Mouse (Mus musculus) lung, postnatal 0 days (tissue): ENCODE measurements at regions not wholly inside any gene's neighbourhood (a gene's known extent, or its start where the extent isn't known, plus 50 kb on each side); places are given as distances from the start of the nearest gene placed in this dataset.

Experiments used
- ATAC-seq: fragments of 200-750 bp; cut with Nextera tagmentation; 2 replicates; pipeline ENCODE4 v1.8.0; 2017; ENCODE audit warnings: moderate library complexity
- DNase-seq: peaks from one replicate; pipeline ENCODE4 v3.0.0-alpha.2; 2016; ENCODE audit warnings: low spot score
- H3K27ac ChIP-seq: fragments of 300-500 bp; sonication (generic); 2 replicates; pipeline ENCODE4 v1.5.1; 2014; ENCODE audit warnings: antibody characterized with exemption, mild to moderate bottlenecking, low read length, mixed read lengths
- H3K27me3 ChIP-seq: fragments of 300-500 bp; sonication (generic); replicated peaks from 2 replicates; pipeline ENCODE4 v1.6.1; 2014; ENCODE audit warnings: low read length, mixed read lengths; ENCODE audit not compliant: insufficient read depth
- H3K36me3 ChIP-seq: fragments of 300-500 bp; sonication (generic); 2 replicates; pipeline ENCODE4 v1.6.1; 2014; ENCODE audit warnings: low read length, mixed read lengths; ENCODE audit not compliant: insufficient read depth
- H3K4me1 ChIP-seq: fragments of 300-500 bp; sonication (generic); 2 replicates; pipeline ENCODE4 v1.6.1; 2014; ENCODE audit warnings: antibody characterized with exemption, low read depth, low read length, mixed read lengths; ENCODE audit not compliant: insufficient read depth
- H3K4me2 ChIP-seq: fragments of 300-500 bp; sonication (generic); replicated peaks from 2 replicates; pipeline ENCODE4 v1.6.1; 2014; ENCODE audit warnings: low read depth, mild to moderate bottlenecking, low read length, moderate library complexity, mixed read lengths
- H3K4me3 ChIP-seq: fragments of 300-500 bp; sonication (generic); 2 replicates; pipeline ENCODE4 v1.5.1; 2014; ENCODE audit warnings: low read depth, low read length
- H3K9ac ChIP-seq: fragments of 300-500 bp; sonication (generic); replicated peaks from 2 replicates; pipeline ENCODE4 v1.6.1; 2014; ENCODE audit warnings: low read depth, mild to moderate bottlenecking
- H3K9me3 ChIP-seq: fragments of 300-500 bp; sonication (generic); 2 replicates; pipeline ENCODE4 v1.6.1; 2016; ENCODE audit warnings: low read length, mixed read lengths
- CTCF ChIP-seq: IDR thresholded peaks from 2 replicates; pipeline ENCODE4 v1.5.1; 2016; ENCODE audit warnings: antibody characterized with exemption, mild to moderate bottlenecking
- EP300 ChIP-seq: IDR thresholded peaks from 2 replicates; pipeline ENCODE4 v1.6.1; 2016; ENCODE audit warnings: antibody characterized with exemption, mild to moderate bottlenecking, control low read depth
- WGBS: fragments of 180-500 bp; shearing (Covaris S2); extraction: QIAGEN DNeasy Blood & Tissue Kit; methylation state at CpG from one replicate; pipeline ENCODE4 v1.1.7; 2014; 5-methylcytosine and 5-hydroxymethylcytosine counted together

- Histone ChIP-seq H3K4me3 (no peak overlapping the region), H3K4me2 (no peak overlapping the region), H3K9ac (no peak overlapping the region), H3K36me3 (no peaks in the 10 kb centered on the region), H3K27ac (no peak overlapping the region), H3K9me3 (no peaks in the 10 kb centered on the region), H3K27me3 (no peaks in the 10 kb centered on the region), H3K4me1 (no peaks in the 10 kb centered on the region)
- TF ChIP-seq CTCF (no peak), EP300 (no peak)
- ATAC-seq, result no peak
- peak; percentile 21 for DNase-seq
- 36% methylated on average over 6 of the region's 6 CpGs for WGBS
Observed at GRCm38 (mm10) chr3:137775076-137775849, 89.0 kb upstream of the H2afz start.

GRCm38 (mm10) chr3:137778113-137778512, 86.2 kb upstream of the H2afz start:
- Histone ChIP-seq H3K36me3 (no peaks in the 10 kb centered on the region), H3K9ac (no peak overlapping the region), H3K4me3 (no peak overlapping the region), H3K27ac (no peak overlapping the region), H3K27me3 (no peaks in the 10 kb centered on the region), H3K9me3 (no peaks in the 10 kb centered on the region), H3K4me1 (no peaks in the 10 kb centered on the region), H3K4me2 (no peak overlapping the region)
- ATAC-seq (peak; percentile 26; the same call in 1 of the 2 replicates), DNase-seq (peak; percentile 63)
- TF ChIP-seq CTCF (peak; percentile 69), EP300 (no peak)
- WGBS, result 30% methylated on average over 7 of the region's 7 CpGs

GRCm38 (mm10) chr3:137780029-137780428, 84.3 kb upstream of the H2afz start:
- Histone ChIP-seq H3K27me3 (no peaks in the 10 kb centered on the region), H3K9ac (no peak overlapping the region), H3K27ac (no peak overlapping the region), H3K4me2 (no peak overlapping the region), H3K4me1 (no peaks in the 10 kb centered on the region), H3K4me3 (no peak overlapping the region), H3K9me3 (no peaks in the 10 kb centered on the region), H3K36me3 (no peaks in the 10 kb centered on the region)
- ATAC-seq (no peak), DNase-seq (no peak)
- no peak for TF ChIP-seq CTCF
- no peak for TF ChIP-seq EP300
- WGBS, result 6% methylated on average over 11 of the region's 11 CpGs

GRCm38 (mm10) chr3:137782836-137783235, 81.5 kb upstream of the H2afz start:
- H3K4me1 ChIP-seq, result no peaks in the 10 kb centered on the region
- no peak overlapping the region for H3K9ac ChIP-seq
- no peak overlapping the region for H3K27ac ChIP-seq
- ATAC-seq, result no peak
- no peak overlapping the region for H3K4me2 ChIP-seq
- H3K36me3 ChIP-seq, result no peaks in the 10 kb centered on the region
- TF ChIP-seq CTCF (no peak), EP300 (no peak)
- H3K27me3 ChIP-seq, result no peaks in the 10 kb centered on the region
- WGBS, result 47% methylated on average over 5 of the region's 5 CpGs
- H3K9me3 ChIP-seq, result no peaks in the 10 kb centered on the region
- peak; percentile 9 for DNase-seq
- no peak overlapping the region for H3K4me3 ChIP-seq

GRCm38 (mm10) chr3:137783937-137784911, 80.1 kb upstream of the H2afz start:
- no peak for DNase-seq
- no peaks in the 10 kb centered on the region for H3K4me1 ChIP-seq
- no peak overlapping the region for H3K27ac ChIP-seq
- no peaks in the 10 kb centered on the region for H3K9me3 ChIP-seq
- no peak for ATAC-seq
- TF ChIP-seq CTCF, result no peak
- no peak overlapping the region for H3K4me2 ChIP-seq
- no peak overlapping the region for H3K4me3 ChIP-seq
- H3K36me3 ChIP-seq, result no peaks in the 10 kb centered on the region
- H3K9ac ChIP-seq, result no peak overlapping the region
- H3K27me3 ChIP-seq, result no peaks in the 10 kb centered on the region
- 60% methylated on average over 7 of the region's 7 CpGs for WGBS

- TF ChIP-seq EP300, result no peak
- TF ChIP-seq CTCF, result no peak
- ATAC-seq (no peak), DNase-seq (no peak)
- Histone ChIP-seq H3K9me3 (no peaks in the 10 kb centered on the region), H3K9ac (no peak overlapping the region), H3K36me3 (no peaks in the 10 kb centered on the region), H3K27me3 (no peaks in the 10 kb centered on the region), H3K4me2 (no peak overlapping the region), H3K27ac (no peak overlapping the region), H3K4me3 (no peak overlapping the region), H3K4me1 (no peaks in the 10 kb centered on the region)
- 71% methylated on average over 7 of the region's 7 CpGs for WGBS
Observed at GRCm38 (mm10) chr3:137785224-137785623, 79.1 kb upstream of the H2afz start.
